Mouse (Mus musculus) B cell, adult 2 months (primary cell): Measurements from ENCODE around the gene Wdr35.

Experiments
- DNase-seq, 2 experiments: peaks; one replicate each; pipeline ENCODE4 v3.0.0; 2022

Wdr35 gene

GRCm38 (mm10) chr12:9054012-9054411, 80.3 kb downstream of the Wdr35 start:
- no peak for DNase-seq

GRCm38 (mm10) chr12:9055269-9055668, 81.6 kb downstream of the Wdr35 start:
- no peak for DNase-seq

DNA sequence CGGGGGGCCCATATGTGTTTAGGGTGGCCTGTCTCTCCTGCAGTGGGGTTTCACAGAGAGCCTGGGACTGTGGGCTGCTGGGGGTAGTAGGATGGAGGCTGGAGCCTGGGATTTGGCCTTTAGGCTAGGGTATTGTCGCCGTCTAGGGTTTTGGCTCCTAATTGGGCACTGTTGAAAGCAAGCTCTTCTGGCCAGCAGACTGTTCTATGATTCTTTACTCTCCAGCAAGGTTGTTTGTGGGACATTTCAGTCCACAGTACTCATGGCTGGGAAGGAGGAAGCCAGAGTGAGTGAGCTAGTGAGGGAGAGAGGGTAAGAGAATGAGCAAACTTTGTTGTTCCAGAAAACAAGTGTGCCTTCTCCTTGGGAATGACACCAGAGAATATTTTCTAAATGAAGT, 85.8 kb downstream of the Wdr35 start:
- DNase-seq: no peak

GRCm38 (mm10) chr12:9059965-9060364, 86.3 kb downstream of the Wdr35 start:
- no peak for DNase-seq

GRCm38 (mm10) chr12:9063611-9064010, 89.9 kb downstream of the Wdr35 start:
- no peak for DNase-seq

GRCm38 (mm10) chr12:9071058-9071457, 97.4 kb downstream of the Wdr35 start:
- no peak for DNase-seq

- DNase-seq: no peak
Measured at GRCm38 (mm10) chr12:9071493-9071892, 97.8 kb downstream of the Wdr35 start.

- no peak for DNase-seq
Measured at GRCm38 (mm10) chr12:9077554-9078125, 103.9 kb downstream of the Wdr35 start.
